Mouse (Mus musculus) right cerebral cortex, postnatal 36 days (tissue): Measurements from ENCODE around the gene Il18bp.

Source experiments
- DNase-seq, 2 experiments: peaks; one replicate each; pipeline ENCODE4 v3.0.0; 2022; ENCODE audit warnings: low spot score in 2 of 2, mixed read lengths in 1 of 2

The Il18bp gene

DNA sequence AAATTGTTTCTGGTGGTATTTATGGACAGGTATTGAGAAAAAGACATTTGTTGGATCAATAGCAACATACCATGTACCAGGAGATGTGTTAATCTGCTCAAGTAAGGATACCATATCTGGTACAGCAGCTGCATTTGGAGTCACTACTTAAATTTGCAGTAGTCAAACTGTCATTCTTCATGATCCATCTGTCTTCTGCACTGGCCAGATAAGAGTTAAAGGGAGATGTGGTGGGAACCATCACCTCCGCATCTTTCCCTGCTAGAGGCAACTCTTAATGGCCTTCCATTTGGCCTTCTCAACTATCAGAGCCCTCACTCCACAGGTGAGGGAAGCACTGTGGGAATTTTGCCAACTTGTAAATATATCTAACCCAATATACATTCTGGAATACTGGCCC lies 12.0 kb downstream of the Il18bp start:
- DNase-seq: no peak

DNA sequence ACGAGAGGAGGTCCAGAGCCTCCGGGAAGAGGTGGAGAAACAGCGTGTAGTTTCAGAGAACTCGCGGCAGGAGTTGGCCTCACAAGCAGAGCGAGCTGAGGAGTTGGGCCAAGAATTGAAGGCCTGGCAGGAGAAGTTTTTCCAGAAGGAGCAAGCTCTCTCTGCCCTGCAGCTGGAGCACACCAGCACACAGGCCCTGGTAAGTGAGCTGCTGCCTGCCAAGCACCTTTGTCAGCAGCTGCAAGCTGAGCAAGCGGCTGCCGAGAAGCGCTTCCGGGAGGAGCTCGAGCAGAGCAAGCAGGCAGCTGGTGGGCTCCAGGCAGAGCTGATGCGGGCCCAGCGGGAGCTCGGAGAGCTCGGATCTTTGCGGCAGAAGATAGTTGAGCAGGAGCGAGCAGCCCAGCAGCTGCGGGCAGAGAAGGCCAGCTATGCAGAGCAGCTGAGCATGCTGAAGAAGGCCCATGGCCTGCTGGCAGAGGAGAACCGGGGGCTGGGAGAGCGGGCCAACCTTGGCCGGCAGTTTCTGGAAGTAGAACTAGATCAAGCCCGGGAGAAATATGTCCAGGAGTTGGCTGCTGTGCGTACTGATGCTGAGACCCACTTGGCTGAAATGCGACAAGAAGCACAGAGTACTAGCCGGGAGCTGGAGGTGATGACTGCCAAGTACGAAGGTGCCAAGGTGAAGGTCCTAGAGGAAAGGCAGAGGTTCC lies 17.4 kb downstream of the Il18bp start:
- DNase-seq: no peak

DNA sequence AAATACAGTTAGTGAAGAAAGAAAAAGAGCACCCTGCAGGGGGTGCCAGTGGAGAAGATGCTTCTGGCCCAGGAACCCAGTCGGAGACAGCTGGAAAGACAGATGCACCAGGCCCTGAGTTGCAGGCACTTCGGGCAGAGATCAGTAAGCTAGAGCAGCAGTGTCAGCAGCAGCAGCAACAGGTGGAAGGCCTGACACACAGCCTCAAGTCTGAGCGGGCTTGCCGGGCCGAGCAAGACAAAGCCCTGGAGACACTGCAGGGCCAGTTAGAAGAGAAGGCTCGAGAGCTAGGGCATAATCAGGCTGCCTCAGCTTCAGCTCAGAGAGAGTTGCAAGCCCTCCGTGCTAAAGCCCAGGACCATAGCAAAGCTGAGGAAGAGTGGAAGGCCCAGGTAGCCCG lies 18.2 kb downstream of the Il18bp start:
- DNase-seq: no peak

DNA sequence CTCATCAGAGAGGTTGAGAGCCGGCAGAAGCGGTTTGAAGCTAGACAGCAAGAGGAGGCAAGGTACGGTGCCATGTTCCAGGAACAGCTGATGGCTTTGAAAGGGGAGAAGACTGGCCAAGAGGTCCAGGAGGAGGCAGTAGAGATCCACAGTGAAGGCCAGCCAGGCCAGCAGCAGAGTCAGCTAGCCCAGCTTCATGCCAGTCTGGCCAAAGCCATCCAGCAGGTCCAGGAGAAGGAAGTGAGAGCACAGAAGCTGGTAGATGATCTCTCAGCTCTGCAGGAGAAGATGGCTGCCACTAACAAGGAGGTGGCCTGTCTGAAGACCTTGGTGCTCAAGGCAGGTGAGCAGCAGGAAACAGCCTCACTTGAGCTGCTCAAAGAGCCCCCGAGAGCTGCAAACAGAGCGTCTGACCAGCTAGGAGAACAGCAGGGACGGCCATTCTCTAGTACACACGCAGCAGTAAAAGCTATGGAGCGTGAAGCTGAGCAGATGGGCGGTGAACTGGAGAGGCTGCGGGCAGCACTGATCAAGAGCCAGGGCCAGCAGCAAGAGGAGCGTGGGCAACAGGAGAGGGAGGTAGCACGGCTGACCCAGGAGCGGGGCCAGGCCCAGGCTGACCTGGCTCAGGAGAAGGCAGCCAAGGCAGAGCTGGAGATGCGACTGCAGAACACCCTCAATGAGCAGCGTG lies 18.9 kb downstream of the Il18bp start:
- DNase-seq: no peak

DNA sequence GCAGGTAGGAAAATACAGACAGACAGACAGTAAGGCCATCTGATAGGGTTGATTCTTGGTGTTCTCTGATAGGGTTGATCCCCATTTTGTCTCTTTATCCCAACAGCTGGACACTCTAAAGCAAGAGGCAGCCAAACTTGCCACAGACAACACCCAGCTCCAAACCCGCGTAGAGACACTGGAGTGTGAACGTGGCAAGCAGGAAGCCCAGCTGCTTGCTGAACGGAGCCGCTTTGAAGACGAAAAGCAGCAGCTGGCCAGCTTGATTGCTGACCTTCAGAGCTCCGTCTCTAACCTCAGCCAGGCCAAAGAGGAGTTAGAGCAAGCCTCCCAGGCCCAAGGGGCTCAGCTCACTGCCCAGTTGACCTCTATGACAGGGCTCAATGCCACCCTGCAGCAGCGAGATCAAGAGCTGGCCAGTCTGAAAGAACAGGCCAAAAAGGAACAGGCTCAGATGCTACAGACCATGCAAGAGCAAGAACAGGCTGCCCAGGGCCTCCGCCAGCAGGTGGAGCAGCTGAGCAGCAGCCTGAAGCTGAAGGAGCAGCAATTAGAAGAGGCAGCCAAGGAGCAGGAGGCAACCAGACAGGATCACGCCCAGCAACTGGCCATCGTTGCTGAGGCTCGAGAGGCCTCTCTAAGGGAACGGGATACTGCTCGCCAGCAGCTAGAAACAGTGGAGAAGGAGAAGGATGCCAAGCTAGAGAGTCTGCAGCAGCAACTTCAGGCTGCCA lies 20.1 kb downstream of the Il18bp start:
- peak; percentile 77 to 84 for DNase-seq

DNA sequence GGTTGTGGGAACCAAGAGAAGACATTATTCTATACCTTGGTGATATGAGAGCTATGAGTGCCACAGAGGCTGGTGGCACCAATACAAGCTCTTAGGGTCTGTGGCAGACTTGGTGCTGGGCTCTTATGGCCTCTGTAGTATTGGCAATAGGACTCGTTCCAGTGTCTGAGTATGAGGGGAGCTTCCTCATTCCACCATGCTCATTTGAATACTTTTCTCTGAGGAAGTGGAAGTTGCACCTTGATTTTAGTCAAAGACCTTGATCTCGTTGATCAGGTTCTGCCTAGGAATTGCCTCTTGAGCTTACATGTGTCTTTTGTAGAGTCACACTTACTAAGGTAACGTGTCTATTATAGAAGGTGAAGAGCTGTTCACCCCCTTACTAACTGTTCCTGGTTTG lies 24.2 kb downstream of the Il18bp start:
- DNase-seq: no peak

DNA sequence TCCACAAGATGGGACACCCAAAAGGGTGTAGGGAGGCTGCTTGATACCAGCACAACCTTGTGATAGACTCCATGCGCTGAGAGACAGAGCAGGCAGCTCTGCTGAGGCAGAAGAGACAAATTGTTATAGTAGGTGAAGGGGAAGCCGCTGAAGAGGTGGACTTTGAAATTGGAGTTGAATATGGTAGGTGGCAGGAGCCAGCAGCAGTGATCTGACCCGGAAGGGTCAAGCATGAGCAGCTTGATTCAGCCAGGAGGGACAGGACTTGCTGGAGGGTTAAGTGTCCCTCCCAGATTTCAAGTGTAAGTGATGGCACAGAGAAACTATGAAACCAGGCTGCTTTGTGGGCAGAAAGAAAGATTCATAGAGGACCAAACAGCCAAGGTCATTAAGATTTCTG lies 33.4 kb downstream of the Il18bp start:
- DNase-seq: no peak

DNA sequence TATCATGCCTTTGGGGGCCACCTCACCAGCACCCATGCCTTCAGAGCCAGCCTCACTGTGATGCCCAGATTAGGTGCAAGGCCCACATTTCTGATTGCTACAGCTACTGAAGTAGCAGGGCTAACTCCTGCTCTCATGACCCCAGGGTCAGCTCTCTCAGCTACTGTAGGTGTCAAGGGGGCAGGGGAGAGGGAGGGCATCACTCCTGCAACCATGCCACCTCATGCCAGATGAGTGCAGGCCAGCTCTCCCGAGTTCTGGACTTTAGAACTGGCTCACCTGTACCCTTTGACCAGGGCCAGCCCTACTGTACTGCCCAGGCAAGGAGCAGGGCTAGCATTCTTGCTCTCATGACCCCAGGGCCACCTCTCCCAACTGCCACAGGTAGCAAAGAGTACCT lies 35.8 kb downstream of the Il18bp start:
- no peak for DNase-seq

DNA sequence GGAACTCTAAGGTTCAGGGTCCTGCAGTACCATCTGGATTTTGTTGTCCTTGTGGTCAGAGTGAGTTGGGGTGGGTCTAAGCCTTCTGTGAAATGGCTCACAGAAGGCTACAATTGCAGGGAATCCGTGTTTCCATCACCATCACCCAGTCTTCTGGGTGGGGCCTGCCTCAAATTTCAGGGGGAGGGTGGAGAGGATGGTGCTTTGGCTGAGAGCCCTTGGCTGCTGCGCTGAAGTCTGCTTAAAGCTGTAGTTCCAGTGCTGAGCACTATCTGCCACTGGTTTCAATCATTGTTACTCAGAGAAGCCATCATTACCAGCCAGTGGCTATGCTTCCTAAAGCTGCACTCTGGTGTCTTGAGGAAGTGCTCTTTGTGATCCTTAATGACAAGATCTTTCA lies 44.0 kb downstream of the Il18bp start:
- no peak for DNase-seq

DNA sequence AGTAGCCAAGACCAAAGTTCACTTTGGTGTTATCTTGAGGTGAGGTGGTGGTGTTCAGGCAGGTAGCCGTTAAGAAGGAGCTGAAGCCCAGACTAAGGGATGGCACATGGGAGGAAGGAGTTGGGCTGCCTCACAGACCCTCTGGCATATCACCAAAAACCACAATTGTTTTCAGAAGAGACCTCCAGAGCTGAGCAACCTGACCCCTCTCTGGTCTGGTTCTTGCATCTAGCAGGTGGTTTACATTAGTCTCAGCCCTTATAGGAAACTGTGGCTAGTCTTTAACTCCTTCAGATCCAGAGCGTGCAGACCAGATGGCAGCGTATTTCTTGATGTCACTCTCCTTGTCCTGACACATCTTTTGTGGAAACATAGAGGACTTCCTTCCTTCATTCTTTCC lies 44.8 kb downstream of the Il18bp start:
- no peak for DNase-seq

DNA sequence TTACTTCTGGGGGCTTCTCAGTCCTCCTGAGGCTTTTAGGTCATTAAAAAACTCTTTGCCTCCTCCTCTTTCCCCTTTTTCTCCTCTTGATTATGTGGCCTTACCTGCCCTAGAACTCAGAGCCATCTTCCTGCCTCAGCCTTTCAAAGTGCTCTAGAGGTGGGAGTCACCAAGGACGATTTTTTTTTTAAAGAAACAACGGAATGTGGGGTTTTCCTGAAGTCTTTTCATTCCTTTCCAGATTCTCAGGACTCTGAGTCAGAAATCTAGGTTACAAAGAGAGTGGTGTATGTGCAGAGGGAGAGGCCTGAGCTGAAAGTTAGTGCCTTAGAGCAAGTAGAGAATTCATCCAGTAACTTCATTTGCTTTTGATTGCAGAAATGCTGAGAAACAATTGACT lies 46.8 kb downstream of the Il18bp start:
- no peak for DNase-seq

DNA sequence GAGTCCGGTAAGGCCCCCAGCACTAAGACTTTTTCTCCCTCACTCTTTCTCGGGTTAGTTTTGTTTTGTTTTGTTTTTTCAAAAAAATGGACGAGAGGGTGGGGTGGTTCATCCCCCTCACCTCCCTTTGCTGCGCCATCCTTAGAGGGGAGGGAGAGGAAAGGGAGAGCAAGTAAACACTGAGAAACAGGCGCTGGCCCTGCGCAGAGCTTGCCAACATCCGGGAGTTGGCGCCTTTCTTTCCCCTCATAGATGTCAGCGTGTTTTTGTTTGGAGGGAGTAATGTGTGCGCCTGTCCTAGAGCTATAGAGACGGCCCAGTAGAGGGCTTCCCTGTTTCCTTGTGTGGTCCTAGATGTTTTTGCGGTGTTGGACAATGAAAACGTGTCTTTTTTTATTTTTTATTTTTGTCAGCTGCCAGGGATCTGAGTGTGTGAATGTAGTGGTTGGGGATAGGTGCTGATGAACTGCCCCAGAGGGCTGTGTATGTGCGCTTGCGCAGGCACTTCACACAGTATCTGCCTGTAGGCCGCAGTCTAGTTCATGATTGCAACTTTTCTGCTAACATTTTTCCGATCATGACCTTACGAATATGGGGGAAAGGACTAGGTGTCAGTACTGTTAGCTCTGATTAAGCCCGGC lies 47.5 kb downstream of the Il18bp start:
- peak; percentile 62 to 72 for DNase-seq

DNA sequence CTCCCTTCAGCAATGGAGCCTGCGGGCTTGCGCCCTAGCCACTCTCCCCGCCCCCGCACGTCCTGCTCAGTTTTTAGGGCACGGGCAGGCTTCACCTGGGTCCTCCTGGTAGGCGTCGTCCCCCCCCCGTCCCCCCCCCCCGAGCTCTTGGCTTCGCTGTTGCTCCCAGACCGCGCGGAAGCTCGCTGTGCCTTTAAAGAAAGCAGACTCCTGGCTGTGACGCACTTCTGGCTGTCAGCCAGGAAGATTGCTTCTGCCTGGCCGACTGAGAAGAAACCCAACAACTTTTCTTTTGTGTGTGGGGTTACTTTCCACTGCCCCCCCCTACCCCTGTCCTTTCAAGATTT lies 48.1 kb downstream of the Il18bp start:
- DNase-seq: peak; percentile 85 to 87

DNA sequence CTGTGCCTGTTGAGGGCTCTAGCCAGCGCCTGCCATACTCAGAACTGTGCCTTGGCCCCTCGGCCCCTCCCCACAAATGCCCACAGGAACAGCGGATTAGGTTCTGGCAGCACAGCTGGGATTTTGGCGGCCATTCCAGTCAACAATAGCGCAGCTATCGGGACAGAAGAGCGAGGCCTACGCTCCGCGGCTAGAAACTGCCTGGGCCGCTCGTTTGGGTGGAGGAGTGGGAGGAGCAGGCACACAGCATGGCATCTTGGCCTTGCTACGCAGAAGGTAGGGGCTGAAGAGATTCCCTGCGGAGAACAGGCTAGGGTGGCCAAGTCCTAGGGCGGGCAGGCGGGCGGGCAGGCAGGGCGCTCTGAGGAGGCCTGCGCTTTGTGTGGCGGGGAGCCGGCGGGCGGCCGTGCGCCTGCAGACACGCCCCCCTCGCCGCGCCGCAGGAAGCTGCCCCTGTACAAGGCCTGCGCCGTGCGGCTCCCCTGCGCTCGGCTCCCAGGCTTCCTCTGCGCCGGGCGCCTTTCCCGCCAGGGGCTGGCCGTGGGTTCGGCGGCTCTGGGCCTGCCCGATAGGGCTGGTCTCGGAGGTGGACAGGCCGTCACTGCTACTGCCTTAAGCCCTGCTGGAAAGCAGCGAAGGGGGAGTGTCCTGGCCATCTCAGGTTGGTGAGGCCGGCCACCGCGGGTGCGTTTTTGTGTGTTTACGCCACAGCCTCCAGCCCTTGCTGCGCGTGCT lies 48.6 kb downstream of the Il18bp start:
- DNase-seq: peak; percentile 70 to 78

DNA sequence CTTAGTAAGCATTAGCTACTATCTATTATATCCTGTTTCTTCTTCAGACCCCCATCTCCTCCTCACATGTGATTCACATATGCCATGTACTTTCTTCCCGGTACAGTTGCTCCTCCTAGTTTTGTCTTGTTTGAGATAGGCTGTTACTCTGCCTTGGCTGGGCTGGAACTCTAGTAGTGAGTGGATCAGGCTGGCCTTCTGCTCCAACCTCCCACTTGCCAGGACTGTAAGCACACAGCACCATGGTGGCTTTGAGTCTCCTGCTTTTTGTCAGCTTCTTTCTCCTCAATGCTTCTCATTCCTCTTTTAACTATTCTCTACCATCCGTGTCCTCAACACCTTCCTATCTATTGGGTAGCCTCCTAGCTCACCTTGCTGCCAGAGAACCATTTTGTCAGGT lies 49.7 kb downstream of the Il18bp start:
- no peak for DNase-seq

DNA sequence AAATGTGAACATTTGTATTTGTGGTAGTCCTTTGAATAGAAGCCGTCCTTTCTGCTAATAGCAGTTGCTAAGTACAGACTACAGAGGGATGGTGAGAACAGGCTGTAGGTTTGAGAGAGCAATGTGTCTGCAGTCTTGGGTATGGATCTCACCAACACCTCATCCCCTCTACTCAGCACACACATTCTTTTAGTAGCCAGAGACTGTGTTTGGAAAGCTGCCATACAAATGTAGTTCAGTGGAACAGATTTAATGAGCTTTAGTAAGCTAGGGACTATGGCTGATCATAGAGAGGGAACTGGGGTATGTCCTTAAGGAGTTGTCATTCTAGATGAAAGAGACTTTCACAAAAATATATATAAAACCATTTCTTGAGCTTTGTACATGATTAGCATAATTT lies 51.2 kb downstream of the Il18bp start:
- DNase-seq: peak in 1 of 2 experiments; percentile 12

DNA sequence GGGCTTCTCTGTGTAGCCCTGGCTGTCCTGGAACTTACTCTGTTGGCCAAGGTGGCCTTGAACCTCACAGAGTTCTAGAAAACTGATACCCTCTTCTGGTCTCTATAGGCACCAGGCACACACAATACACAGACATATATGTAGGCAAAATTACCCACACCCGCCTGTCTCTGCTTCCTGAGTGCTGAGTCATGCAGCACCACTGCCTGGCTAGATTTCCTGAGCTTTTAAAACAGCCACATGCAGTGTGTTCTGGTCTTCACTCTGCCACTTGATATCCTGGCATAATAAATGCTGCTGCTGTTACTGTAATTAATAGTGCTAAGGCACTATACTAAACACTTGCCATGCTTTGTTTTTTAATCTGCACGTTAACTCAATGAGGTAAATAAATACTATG lies 52.9 kb downstream of the Il18bp start:
- DNase-seq: no peak
